Mouse (Mus musculus) adrenal gland, adult (tissue): ENCODE measurements at regions not wholly inside any gene's neighbourhood (a gene's known extent, or its start where the extent isn't known, plus 50 kb on each side); places are given as distances from the start of the nearest gene placed in this dataset.

Experiments used
- DNase-seq, 2 experiments: peaks; one replicate each; pipeline ENCODE4 v3.0.0; 2022 to 2023; ENCODE audit warnings: low spot score in 1 of 2; ENCODE audit not compliant: inconsistent age in 2 of 2

DNA sequence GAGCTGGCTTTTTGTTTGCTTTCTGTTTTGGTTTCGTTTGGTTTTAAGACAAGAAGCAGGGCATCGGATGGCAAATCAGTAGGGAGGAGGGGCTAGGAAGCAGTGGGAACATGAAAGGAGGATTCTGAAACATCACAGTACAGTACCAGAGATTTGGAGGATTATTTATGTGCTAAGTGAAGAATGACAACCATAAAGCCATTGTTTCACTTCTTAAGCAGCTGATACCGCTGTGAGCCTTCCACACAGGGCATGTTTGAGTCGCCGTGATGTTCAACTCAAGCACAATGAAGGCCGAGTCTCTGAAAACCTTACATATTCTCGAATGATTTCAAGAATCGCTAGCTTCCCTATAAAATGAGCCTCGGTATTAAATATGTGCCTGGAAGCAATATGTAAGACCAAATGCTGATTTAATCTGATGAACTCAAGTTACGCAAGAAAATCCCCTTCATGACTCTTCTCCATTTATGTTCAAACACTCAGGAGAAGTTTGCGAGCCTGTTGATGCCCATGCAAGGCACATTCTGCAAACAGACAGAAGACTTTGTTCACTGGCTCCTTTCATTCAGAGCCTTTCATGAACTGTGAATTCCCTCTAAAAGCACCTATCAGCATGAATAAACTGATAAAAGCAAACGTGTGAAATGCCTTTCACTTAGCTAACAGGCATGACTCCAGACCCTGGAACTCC, 441.2 kb downstream of the Efnb2 start:
- DNase-seq, result no peak

GRCm38 (mm10) chr8:8193036-8193435, 468.0 kb downstream of the Efnb2 start:
- DNase-seq, result no peak

DNA sequence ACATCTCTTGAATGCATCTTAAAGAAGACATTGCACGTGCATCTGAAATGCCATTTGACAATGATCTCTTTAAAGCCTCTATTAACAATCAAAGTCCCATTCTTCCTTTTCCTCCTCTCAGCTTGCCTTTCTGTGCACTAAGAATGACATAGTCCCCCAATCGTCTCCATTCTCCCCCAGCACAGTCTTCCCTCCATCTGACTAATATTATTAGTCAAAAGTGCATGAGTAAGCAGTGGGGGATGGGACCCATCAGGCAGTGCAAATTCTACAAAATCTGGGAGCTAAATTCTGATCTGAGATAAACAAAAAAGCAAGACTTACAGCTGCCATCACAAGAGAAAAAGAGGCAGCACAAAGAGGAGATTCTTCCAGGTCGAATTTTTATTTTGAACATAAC, 475.0 kb downstream of the Efnb2 start:
- no peak for DNase-seq

DNA sequence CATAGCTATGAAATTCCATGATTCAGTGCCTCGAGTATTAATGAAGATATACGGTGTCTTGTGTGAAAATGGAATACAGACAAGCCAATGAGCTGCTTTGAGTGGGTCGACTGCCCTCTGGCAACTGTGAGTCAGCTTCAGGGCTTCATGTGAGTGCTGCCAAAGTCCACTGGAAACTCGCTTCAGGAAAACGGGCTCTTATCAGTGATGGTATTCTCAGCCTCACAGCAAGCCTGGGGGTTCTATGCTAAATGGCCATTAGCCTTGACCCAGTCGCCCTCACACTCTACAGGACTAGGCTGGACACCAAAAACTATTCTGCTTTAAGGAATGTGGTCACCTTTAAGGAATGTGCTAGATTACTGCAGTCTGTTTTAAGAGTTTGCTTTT, 477.8 kb downstream of the Efnb2 start:
- peak; percentile 10 to 24 for DNase-seq

GRCm38 (mm10) chr8:8182616-8183232, 478.3 kb downstream of the Efnb2 start:
- DNase-seq, result no peak

DNA sequence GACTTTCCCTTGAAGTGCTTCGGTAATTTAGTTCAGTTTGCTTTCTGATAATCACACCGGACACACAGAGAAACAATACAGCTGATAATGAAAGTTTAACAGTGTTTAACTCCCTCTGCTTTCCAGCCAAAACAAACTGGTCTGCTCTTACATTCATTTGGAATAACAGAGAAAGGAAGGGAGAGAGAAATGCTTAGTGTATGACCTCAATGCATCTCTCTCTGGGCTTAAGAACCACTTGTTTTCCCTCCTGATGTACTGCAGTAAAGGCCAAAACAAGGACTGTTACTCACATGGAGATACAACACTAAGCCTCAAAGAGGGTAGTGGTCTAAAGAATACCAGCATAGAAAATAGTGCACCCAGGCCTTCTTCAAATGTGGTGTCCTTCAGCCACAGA, 478.9 kb downstream of the Efnb2 start:
- DNase-seq, result no peak

- DNase-seq, result no peak
Observed at GRCm38 (mm10) chr8:8174286-8174685, 486.8 kb downstream of the Efnb2 start.

DNA sequence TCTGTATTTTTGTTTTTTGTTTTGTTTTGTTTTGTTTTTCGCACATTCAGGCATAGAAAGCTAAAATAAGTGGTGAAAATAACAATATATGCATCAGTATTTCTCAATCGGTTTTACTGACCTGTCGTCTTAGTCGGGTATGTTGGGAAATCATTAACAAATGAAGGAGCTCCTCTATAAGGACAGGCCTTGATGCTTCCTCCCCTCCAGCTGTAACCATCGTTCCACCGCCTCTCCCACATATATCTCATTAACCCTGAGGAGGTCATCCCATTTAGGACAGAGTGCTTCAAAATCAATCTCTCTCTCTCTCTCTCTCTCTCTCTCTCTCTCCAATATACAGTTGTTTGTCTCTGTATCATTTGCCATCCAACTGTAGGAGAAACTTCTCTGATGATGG, 492.4 kb downstream of the Efnb2 start:
- no peak for DNase-seq

GRCm38 (mm10) chr8:8168250-8168649, 492.8 kb downstream of the Efnb2 start:
- DNase-seq, result no peak

DNA sequence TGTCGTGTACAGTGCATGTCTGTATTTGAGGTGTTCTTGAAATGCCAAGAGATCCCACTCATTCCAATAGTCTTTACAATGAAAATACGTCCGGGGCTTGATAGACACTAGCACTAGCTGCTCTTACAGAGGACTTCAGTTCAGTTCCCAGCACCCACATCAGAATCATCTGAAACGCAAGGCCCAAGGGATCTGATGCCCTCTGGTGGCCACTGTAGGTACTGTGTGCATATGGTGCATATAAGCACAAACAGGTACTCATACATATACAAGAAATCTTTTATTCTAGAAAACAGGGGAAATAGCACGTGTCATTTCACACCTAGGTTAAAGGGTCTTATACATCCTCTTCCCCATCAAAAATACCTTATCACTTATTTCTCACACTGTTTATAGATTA, 513.5 kb downstream of the Efnb2 start:
- DNase-seq, result no peak

DNA sequence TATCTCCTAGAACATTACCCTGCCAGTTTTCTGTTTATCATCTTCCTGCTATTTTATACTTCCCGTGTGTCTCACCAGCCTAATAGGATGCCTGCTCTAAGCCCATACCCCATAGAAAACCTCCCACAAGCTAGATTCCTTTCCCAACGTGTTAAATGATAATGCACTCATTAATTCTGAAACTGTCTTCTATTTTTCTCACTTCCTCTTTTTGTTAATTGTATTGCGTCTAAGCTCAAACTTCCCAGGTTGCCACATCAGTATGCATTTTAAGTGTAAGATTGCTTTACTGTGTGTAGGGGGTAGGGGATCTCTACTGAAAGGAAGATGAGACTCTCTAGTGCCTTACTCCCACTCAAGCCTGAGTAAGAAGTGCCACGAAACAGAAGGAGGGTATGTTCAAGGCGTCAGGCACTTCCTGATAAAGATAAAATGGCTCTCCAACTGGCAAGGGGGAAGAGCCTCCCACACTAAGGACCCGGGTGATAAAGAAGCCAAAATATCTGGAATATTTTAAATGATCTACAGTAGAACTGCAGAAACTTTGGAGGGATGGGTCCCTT, 518.0 kb downstream of the Efnb2 start:
- DNase-seq, result no peak

GRCm38 (mm10) chr8:8142461-8142860, 518.6 kb downstream of the Efnb2 start:
- no peak for DNase-seq

- DNase-seq, result no peak
Observed at GRCm38 (mm10) chr8:8139720-8140119, 521.3 kb downstream of the Efnb2 start.

DNA sequence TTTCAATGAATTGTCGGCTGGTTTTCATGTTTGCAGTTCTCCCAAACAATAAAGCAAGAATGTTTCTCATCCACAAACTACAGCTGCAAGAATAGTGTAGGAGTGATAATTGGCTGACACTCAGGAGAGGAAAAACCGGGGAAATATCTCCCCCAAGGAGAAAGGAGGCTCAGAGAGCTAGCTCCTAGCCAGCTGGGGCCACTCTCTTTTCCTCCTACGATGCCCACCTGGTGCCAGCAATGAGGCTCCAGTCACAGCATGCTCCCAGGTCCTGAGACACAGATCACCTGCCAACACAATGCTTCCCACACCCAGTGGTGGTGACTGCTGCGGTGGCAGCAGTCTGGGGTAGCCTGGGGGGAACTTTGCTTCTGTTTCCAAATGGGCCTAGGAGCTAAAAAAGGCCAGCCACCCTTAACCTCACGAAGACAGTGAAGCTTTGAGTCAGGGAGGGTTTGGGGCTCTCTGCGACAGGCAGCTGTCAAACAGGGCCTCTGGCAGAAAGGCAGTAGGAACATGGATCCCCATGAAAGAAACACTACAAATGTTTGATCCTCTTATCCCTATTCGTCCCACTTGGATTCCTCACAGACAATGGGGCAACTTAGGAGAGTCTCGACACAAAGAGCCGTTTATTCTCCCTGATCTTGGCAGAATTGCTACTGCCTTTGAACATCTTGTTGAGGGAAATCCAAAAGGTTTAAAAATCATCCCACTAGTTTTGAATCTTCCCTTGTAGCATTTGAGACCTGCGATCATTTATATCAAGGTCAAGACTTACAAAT, 527.8 kb downstream of the Efnb2 start:
- no peak for DNase-seq

DNA sequence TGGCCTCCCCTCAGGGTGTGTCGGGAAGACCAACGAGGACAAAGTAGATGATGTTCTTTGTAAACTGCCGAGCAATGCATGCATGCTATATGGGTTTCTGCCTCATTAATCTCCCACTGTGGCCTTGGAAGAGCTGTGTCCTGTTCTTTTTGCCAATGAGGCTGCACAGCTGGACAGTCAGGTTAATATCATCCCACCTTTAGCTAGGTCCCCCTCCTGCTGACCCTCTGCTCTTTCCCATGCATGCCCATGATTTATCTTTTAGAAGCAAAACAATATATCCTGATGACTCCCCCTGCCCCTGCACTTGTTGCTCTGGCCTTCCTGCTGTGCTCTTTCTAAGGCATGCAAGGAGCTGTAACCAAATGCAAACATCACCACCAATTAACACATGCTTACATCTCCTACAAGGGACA, 529.1 kb downstream of the Efnb2 start:
- DNase-seq, result no peak

DNA sequence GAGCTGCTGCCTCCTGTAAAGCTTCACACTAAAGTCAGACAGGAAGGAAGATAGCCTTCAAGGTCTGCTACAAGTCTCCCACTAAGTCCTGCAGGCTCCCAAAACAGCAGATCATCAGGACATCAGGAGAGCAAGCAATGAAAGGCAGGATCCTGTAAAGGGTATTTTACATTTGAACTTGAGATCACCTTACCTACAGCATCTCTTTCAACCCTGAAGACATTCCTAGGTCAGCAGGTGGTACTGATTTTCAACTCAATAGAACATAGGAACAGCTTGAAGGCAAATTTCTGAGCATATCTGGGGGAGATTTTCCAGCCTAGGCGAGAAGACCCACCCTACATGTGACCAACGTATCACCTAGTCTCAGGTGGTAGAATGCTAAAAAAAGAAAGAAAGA, 530.2 kb downstream of the Efnb2 start:
- DNase-seq, result no peak

GRCm38 (mm10) chr8:8115595-8116429, 545.2 kb downstream of the Efnb2 start:
- DNase-seq, result no peak

- DNase-seq, result no peak
Observed at GRCm38 (mm10) chr8:8114604-8115003, 546.4 kb downstream of the Efnb2 start.

- no peak for DNase-seq
Observed at GRCm38 (mm10) chr8:8109785-8110350, 551.2 kb downstream of the Efnb2 start.

GRCm38 (mm10) chr8:8103492-8103891, 557.5 kb downstream of the Efnb2 start:
- no peak for DNase-seq
